Mouse (Mus musculus): ENCODE data around the gene Ociad2. TPM values are rescaled to one million over a fixed set of nuclear protein-coding genes. Genes with fewer than 3 reads are reported as not detected.

Gene Ociad2
- not detected in 2 replicates for polyA plus RNA-seq (2012; ENCODE audit: low replicate concordance)

GRCm38 (mm10) chr5:73340723-73341235 is at the start of gene Ociad2:
Gene Ociad2 (minus strand): TSS chr5:73341028.

GRCm38 (mm10) chr5:73292502-73293457 is 48.0 kb downstream of the Ociad2 start, which contains the start of gene Ociad1:
Gene Ociad1 (plus strand): TSS chr5:73292784.

Other genes starting within 250 kb of the Ociad2 start
- 70.3 and 95.0 TPM in 2 replicates for gene Fryl, start 84.4 kb downstream of the Ociad2 start, polyA plus RNA-seq (2012; ENCODE audit: low replicate concordance)
- gene Ociad1, start 48.2 kb downstream of the Ociad2 start, polyA plus RNA-seq (2012; ENCODE audit: low replicate concordance): 12.7 and 123 TPM in 2 replicates
- not detected in 2 replicates for gene Cwh43, start 65.0 kb upstream of the Ociad2 start, polyA plus RNA-seq (2012; ENCODE audit: low replicate concordance)
- 9.3 and 11.7 TPM in 2 replicates for gene Dcun1d4, start 140.0 kb upstream of the Ociad2 start, polyA plus RNA-seq (2012; ENCODE audit: low replicate concordance)